Mouse (Mus musculus) MEL (cell line): ENCODE measurements around the gene Plbd1. TPM values are rescaled to one million over a fixed set of nuclear protein-coding genes. Genes with fewer than 3 reads are reported as not detected.

Experiments
- DNase-seq: peaks from one replicate; pipeline ENCODE4 v3.0.0; 2011; ENCODE audit warnings: low read depth, low spot score
- H3K27ac ChIP-seq: 2 replicates; pipeline ENCODE4 v1.5.1; 2012; ENCODE audit warnings: low read depth, mild to moderate bottlenecking, control low read depth, low read length, moderate library complexity; ENCODE audit not compliant: control insufficient read depth
- H3K27me3 ChIP-seq, 2 experiments: fragments of 150-350 bp in 1 of 2; sonication (generic) in 1 of 2; 2 replicates each; pipeline ENCODE4 v1.6.1; 2012; ENCODE audit warnings: low read length in 2 of 2, mild to moderate bottlenecking in 2 of 2, improper control_type of control experiment in 1 of 2, moderate library complexity in 1 of 2; ENCODE audit not compliant: insufficient read depth in 2 of 2, control insufficient read depth in 1 of 2
- H3K36me3 ChIP-seq, 2 experiments: 2 replicates each; pipeline ENCODE4 v1.6.1; 2012 to 2014; ENCODE audit warnings: low read length in 2 of 2, improper control_type of control experiment in 1 of 2, inconsistent platforms in 1 of 2, mild to moderate bottlenecking in 1 of 2; ENCODE audit not compliant: insufficient read depth in 2 of 2, control insufficient read depth in 1 of 2
- H3K4me1 ChIP-seq, 2 experiments: fragments of 150-350 bp in 1 of 2; sonication (generic) in 1 of 2; 2 replicates each; pipeline ENCODE4 v1.6.1; 2012; ENCODE audit warnings: low read length in 2 of 2, improper control_type of control experiment in 1 of 2, mild to moderate bottlenecking in 1 of 2; ENCODE audit not compliant: insufficient read depth in 2 of 2, control insufficient read depth in 1 of 2
- H3K4me3 ChIP-seq, 2 experiments: fragments of 150-350 bp in 1 of 2; sonication (generic) in 1 of 2; 2 replicates each; pipeline ENCODE4 v1.5.1; 2012; ENCODE audit warnings: low read depth in 2 of 2, low read length in 2 of 2, mild to moderate bottlenecking in 2 of 2, moderate library complexity in 2 of 2, control low read depth in 1 of 2, improper control_type of control experiment in 1 of 2; ENCODE audit not compliant: control insufficient read depth in 1 of 2, insufficient read depth in 1 of 2
- H3K79me2 ChIP-seq: 2 replicates; pipeline ENCODE4 v1.6.1; 2012; ENCODE audit warnings: mild to moderate bottlenecking, low read length, moderate library complexity; ENCODE audit not compliant: control insufficient read depth, poor library complexity, insufficient read depth
- H3K9ac ChIP-seq: 2 replicates; pipeline ENCODE4 v1.6.1; 2012; ENCODE audit warnings: low read depth, mild to moderate bottlenecking, control low read depth, low read length, moderate library complexity; ENCODE audit not compliant: control insufficient read depth, poor library complexity, severe bottlenecking
- H3K9me3 ChIP-seq: fragments of 150-350 bp; sonication (generic); replicated peaks from 2 replicates; pipeline ENCODE4 v1.6.1; 2012; ENCODE audit warnings: mild to moderate bottlenecking, low read length, improper control_type of control experiment, moderate library complexity; ENCODE audit not compliant: insufficient read depth
- CHD2 ChIP-seq: IDR thresholded peaks from 2 replicates; pipeline ENCODE4 v1.6.1; 2011; ENCODE audit warnings: low read length, improper control_type of control experiment
- ELF1 ChIP-seq: IDR thresholded peaks from 2 replicates; pipeline ENCODE4 v1.6.1; 2014; ENCODE audit warnings: low read depth, mild to moderate bottlenecking, inconsistent platforms, low read length, improper control_type of control experiment, moderate library complexity
- EP300 ChIP-seq, 2 experiments: IDR thresholded peaks; 2 replicates each; pipeline ENCODE4 v1.6.1; 2011; ENCODE audit warnings: improper control_type of control experiment in 2 of 2, low read length in 2 of 2, low read depth in 1 of 2, mild to moderate bottlenecking in 1 of 2
- ETS1 ChIP-seq: IDR thresholded peaks from 2 replicates; pipeline ENCODE4 v1.6.1; 2012; ENCODE audit warnings: low read depth, mild to moderate bottlenecking, inconsistent platforms, low read length, improper control_type of control experiment, moderate library complexity
- HCFC1 ChIP-seq: IDR thresholded peaks from 2 replicates; pipeline ENCODE4 v1.6.1; 2012; ENCODE audit warnings: low read depth, mild to moderate bottlenecking, inconsistent platforms, low read length, improper control_type of control experiment, moderate library complexity
- JUND ChIP-seq: IDR thresholded peaks from 2 replicates; pipeline ENCODE4 v1.6.1; 2011; ENCODE audit warnings: low read depth, mild to moderate bottlenecking, improper control_type of control experiment, low read length
- MAFK ChIP-seq: IDR thresholded peaks from 2 replicates; pipeline ENCODE4 v1.6.1; 2011; ENCODE audit warnings: low read depth, mild to moderate bottlenecking, low read length, improper control_type of control experiment, borderline replicate concordance
- MAX ChIP-seq: IDR thresholded peaks from 2 replicates; pipeline ENCODE4 v1.6.1; 2011; ENCODE audit warnings: low read length, improper control_type of control experiment
- MAZ ChIP-seq: IDR thresholded peaks from 2 replicates; pipeline ENCODE4 v1.6.1; 2012; ENCODE audit warnings: low read depth, mild to moderate bottlenecking, inconsistent platforms, low read length, improper control_type of control experiment
- MEF2A ChIP-seq: IDR thresholded peaks from 2 replicates; pipeline ENCODE4 v1.6.1; 2014; ENCODE audit warnings: low read depth, mild to moderate bottlenecking, inconsistent platforms, low read length, improper control_type of control experiment; ENCODE audit not compliant: poor library complexity, insufficient replicate concordance, severe bottlenecking; ENCODE audit errors: extremely low read depth
- MYC ChIP-seq: IDR thresholded peaks from 2 replicates; pipeline ENCODE4 v1.6.1; 2011; ENCODE audit warnings: low read depth, mild to moderate bottlenecking, low read length, improper control_type of control experiment, moderate library complexity
- NELFE ChIP-seq: IDR thresholded peaks from 2 replicates; pipeline ENCODE4 v1.6.1; 2011; ENCODE audit warnings: low read depth, low read length, improper control_type of control experiment
- POLR2A ChIP-seq, 2 experiments: IDR thresholded peaks; 2 replicates each; pipeline ENCODE4 v1.6.1; 2011 to 2012; ENCODE audit warnings: low read length in 2 of 2, mild to moderate bottlenecking in 2 of 2, control low read depth in 1 of 2, improper control_type of control experiment in 1 of 2, low read depth in 1 of 2, moderate library complexity in 1 of 2; ENCODE audit not compliant: control insufficient read depth in 1 of 2, insufficient read depth in 1 of 2, poor library complexity in 1 of 2
- POLR2AphosphoS2 ChIP-seq: IDR thresholded peaks from 2 replicates; pipeline ENCODE4 v1.6.1; 2011; ENCODE audit warnings: low read length, improper control_type of control experiment
- RCOR1 ChIP-seq: IDR thresholded peaks from 2 replicates; pipeline ENCODE4 v1.6.1; 2012; ENCODE audit warnings: low read depth, mild to moderate bottlenecking, inconsistent platforms, low read length, improper control_type of control experiment
- SIN3A ChIP-seq: IDR thresholded peaks from 2 replicates; pipeline ENCODE4 v1.6.1; 2012; ENCODE audit warnings: low read length, improper control_type of control experiment, inconsistent platforms
- TAL1 ChIP-seq: IDR thresholded peaks from 2 replicates; pipeline ENCODE4 v1.6.1; 2012; ENCODE audit warnings: mild to moderate bottlenecking, inconsistent platforms, low read length, moderate library complexity, mixed read lengths
- TCF12 ChIP-seq: IDR thresholded peaks from 2 replicates; pipeline ENCODE4 v1.6.1; 2014; ENCODE audit warnings: low read depth, mild to moderate bottlenecking, inconsistent platforms, low read length, improper control_type of control experiment, moderate library complexity
- USF2 ChIP-seq, 2 experiments: IDR thresholded peaks; 2 replicates each; pipeline ENCODE4 v1.6.1; 2011 to 2012; ENCODE audit warnings: improper control_type of control experiment in 2 of 2, low read length in 2 of 2, borderline replicate concordance in 1 of 2, inconsistent platforms in 1 of 2, low read depth in 1 of 2, mild to moderate bottlenecking in 1 of 2; ENCODE audit not compliant: insufficient read depth in 1 of 2
- ZKSCAN1 ChIP-seq: IDR thresholded peaks from 2 replicates; pipeline ENCODE4 v1.6.1; 2012; ENCODE audit warnings: low read depth, mild to moderate bottlenecking, inconsistent platforms, low read length, improper control_type of control experiment, moderate library complexity
- ZMIZ1 ChIP-seq: IDR thresholded peaks from 2 replicates; pipeline ENCODE4 v1.6.1; 2012; ENCODE audit warnings: low read depth, mild to moderate bottlenecking, inconsistent platforms, low read length, improper control_type of control experiment, moderate library complexity
- ZNF384 ChIP-seq: IDR thresholded peaks from 2 replicates; pipeline ENCODE4 v1.6.1; 2012; ENCODE audit warnings: low read depth, mild to moderate bottlenecking, inconsistent platforms, low read length, improper control_type of control experiment
- polyA plus RNA-seq, 2 experiments: library from polyadenylated mRNA; stranded (reverse) in 1 of 2; unstranded in 1 of 2; fragments of >175 nt in 1 of 2; fragments of >200 nt in 1 of 2; gene quantifications; 2 replicates each; pipeline versions ENCODE4 v1.2.1 to v1.2.4; 2012; ENCODE audit warnings: low replicate concordance in 2 of 2, low read depth in 1 of 2; ENCODE audit not compliant: insufficient read length in 2 of 2, insufficient read depth in 1 of 2, missing spikeins in 1 of 2
- total RNA-seq: library from RNA; depleted of rRNA; stranded (reverse); fragments of 300-350 nt; gene quantifications from 2 replicates; pipeline ENCODE4 v1.2.3, GENCODE M21; 2012

The Plbd1 gene
- total and polyA plus RNA-seq, 3 experiments, result not detected

GRCm38 (mm10) chr6:136660831-136661705 is 660 bp downstream of the Plbd1 start:
- no peak for TF ChIP-seq ELF1
- TF ChIP-seq JUND, result no peak
- TF ChIP-seq USF2 (IDR thresholded peaks at IDR 0.05; ENCODE audit: borderline replicate concordance in 1 of 2, insufficient read depth in 1 of 2, low read depth in 1 of 2, low read length in 2 of 2), result no peak
- no peak for TF ChIP-seq ZKSCAN1
- TF ChIP-seq POLR2A (IDR thresholded peaks at IDR 0.05; ENCODE audit: control insufficient read depth in 1 of 2, insufficient read depth in 1 of 2, low read depth in 1 of 2, low read length in 2 of 2, poor library complexity in 1 of 2), result no peak
- no peak for TF ChIP-seq TAL1
- TF ChIP-seq MAFK, result no peak
- TF ChIP-seq, all 39 proteins: peak for 0
- H3K4me1 ChIP-seq, result no peaks in the 10 kb centered on the region
- H3K36me3 ChIP-seq, result no peaks in the 10 kb centered on the region
- no peaks in the 10 kb centered on the region for H3K9me3 ChIP-seq
- H3K4me3 ChIP-seq, result no peak overlapping the region
- H3K79me2 ChIP-seq, result no peaks in the 10 kb centered on the region
- H3K27ac ChIP-seq, result no peak overlapping the region
- H3K27me3 ChIP-seq, result no peaks in the 10 kb centered on the region
- H3K9ac ChIP-seq, result no peak overlapping the region
- DNase-seq, result no peak

GRCm38 (mm10) chr6:136659226-136659625 is 2.5 kb downstream of the Plbd1 start:
- Histone ChIP-seq H3K27ac (no peak overlapping the region), H3K4me1 (no peaks in the 10 kb centered on the region; a peak in 1 of 4 replicates), H3K4me3 (no peak overlapping the region), H3K9ac (no peak overlapping the region), H3K36me3 (no peaks in the 10 kb centered on the region), H3K79me2 (no peaks in the 10 kb centered on the region)
- no peak for DNase-seq
- TF ChIP-seq CHD2, result no peak
- TF ChIP-seq HCFC1, result no peak
- TF ChIP-seq ZKSCAN1, result no peak
- TF ChIP-seq MAZ, result no peak
- no peak for TF ChIP-seq ETS1
- TF ChIP-seq EP300 (IDR thresholded peaks at IDR 0.05; ENCODE audit: low read depth in 1 of 2, low read length in 2 of 2), result no peak
- no peak for TF ChIP-seq ZNF384
- no peak for TF ChIP-seq JUND
- no peak for TF ChIP-seq MYC
- no peak for TF ChIP-seq POLR2AphosphoS2
- no peak for TF ChIP-seq USF2 (IDR thresholded peaks at IDR 0.05; ENCODE audit: borderline replicate concordance in 1 of 2, insufficient read depth in 1 of 2, low read depth in 1 of 2, low read length in 2 of 2)
- no peak for TF ChIP-seq NELFE
- no peak for TF ChIP-seq POLR2A (IDR thresholded peaks at IDR 0.05; ENCODE audit: control insufficient read depth in 1 of 2, insufficient read depth in 1 of 2, low read depth in 1 of 2, low read length in 2 of 2, poor library complexity in 1 of 2)
- TF ChIP-seq SIN3A, result no peak
- TF ChIP-seq TCF12, result no peak
- TF ChIP-seq RCOR1, result no peak
- no peak for TF ChIP-seq MAX
- no peak for TF ChIP-seq ZMIZ1
- TF ChIP-seq MEF2A, result no peak
- TF ChIP-seq MAFK, result no peak
- TF ChIP-seq, all 39 proteins: peak for 0
- no peaks in the 10 kb centered on the region for H3K9me3 ChIP-seq
- no peaks in the 10 kb centered on the region for H3K27me3 ChIP-seq
